Mouse (Mus musculus) kidney, postnatal 0 days (tissue): ENCODE measurements around the gene Scgb1b2. TPM values are rescaled to one million over a fixed set of nuclear protein-coding genes. Genes with fewer than 3 reads are reported as not detected.

ENCODE experiments used
- ATAC-seq: fragments of 200-750 bp; cut with Nextera tagmentation; replicated peaks from 2 replicates; pipeline ENCODE4 v1.8.0; 2017; ENCODE audit warnings: low read depth, moderate number of reproducible peaks, moderate TSS enrichment, moderate library complexity; ENCODE audit not compliant: low FRiP score
- DNase-seq: peaks from one replicate; pipeline ENCODE4 v3.0.0-alpha.2; 2016; ENCODE audit warnings: low spot score
- H3K27ac ChIP-seq: fragments of 300-500 bp; sonication (generic); 2 replicates; pipeline ENCODE4 v1.5.1; 2014; ENCODE audit warnings: mild to moderate bottlenecking
- H3K27me3 ChIP-seq: fragments of 300-500 bp; sonication (generic); 2 replicates; pipeline ENCODE4 v1.6.1; 2014; ENCODE audit warnings: low read length, mixed read lengths; ENCODE audit not compliant: insufficient read depth
- H3K36me3 ChIP-seq: fragments of 300-500 bp; sonication (generic); 2 replicates; pipeline ENCODE4 v1.6.1; 2014; ENCODE audit warnings: low read length, mixed read lengths; ENCODE audit not compliant: insufficient read depth
- H3K4me1 ChIP-seq: fragments of 300-500 bp; sonication (generic); replicated peaks from 2 replicates; pipeline ENCODE4 v1.6.1; 2014; ENCODE audit warnings: antibody characterized with exemption, low read length, mixed read lengths; ENCODE audit not compliant: insufficient read depth
- H3K4me2 ChIP-seq: fragments of 300-500 bp; sonication (generic); 2 replicates; pipeline ENCODE4 v1.6.1; 2014; ENCODE audit warnings: mild to moderate bottlenecking, low read length, moderate library complexity, mixed read lengths
- H3K4me3 ChIP-seq: fragments of 300-500 bp; sonication (generic); replicated peaks from 2 replicates; pipeline ENCODE4 v1.5.1; 2014; ENCODE audit warnings: low read depth, low read length
- H3K9ac ChIP-seq: fragments of 300-500 bp; sonication (generic); 2 replicates; pipeline ENCODE4 v1.6.1; 2014; ENCODE audit warnings: low read depth, low read length
- H3K9me3 ChIP-seq: fragments of 300-500 bp; sonication (generic); replicated peaks from 2 replicates; pipeline ENCODE4 v1.6.1; 2016; ENCODE audit warnings: low read length, inconsistent platforms, mixed read lengths
- CTCF ChIP-seq: IDR thresholded peaks from 2 replicates; pipeline ENCODE4 v1.5.1; 2016; ENCODE audit warnings: antibody characterized with exemption, low read depth, mild to moderate bottlenecking, moderate library complexity
- WGBS: fragments of 180-500 bp; shearing (Covaris S2); extraction: QIAGEN DNeasy Blood & Tissue Kit; methylation state at CpG from one replicate; pipeline ENCODE4 v1.1.7; 2014; 5-methylcytosine and 5-hydroxymethylcytosine counted together
- polyA plus RNA-seq: library from polyadenylated mRNA; unstranded; fragments of >200 nt; fragmentation: Nextera tagmentation; extraction: Ambion mirVana; gene quantifications from 2 replicates; pipeline ENCODE4 v1.2.1, GENCODE M21; 2015

The Scgb1b2 gene
- not detected in 2 replicates for polyA plus RNA-seq

GRCm38 (mm10) chr7:31291721-31292120 lies at the start of gene Scgb1b2:
TSS of gene Scgb1b2 (minus strand) at chr7:31291821.
- Histone ChIP-seq H3K27ac (no peak within 1 kb of the TSS), H3K4me3 (no peak within 1 kb of the TSS), H3K9me3 (no peaks in the 10 kb centered on the region), H3K4me2 (no peak within 1 kb of the TSS), H3K9ac (no peak within 1 kb of the TSS), H3K36me3 (no peaks in the 10 kb centered on the region), H3K27me3 (no peaks in the 10 kb centered on the region), H3K4me1 (no peaks in the 10 kb centered on the region)
- ATAC-seq (no peak), DNase-seq (no peak)
- 82% methylated on average over 3 of the region's 3 CpGs for WGBS
- no peak for TF ChIP-seq CTCF

GRCm38 (mm10) chr7:31290208-31290607 lies 1.4 kb downstream of the Scgb1b2 start, which contains the start of gene Scgb2b2:
TSS of gene Scgb2b2 (plus strand) at chr7:31290508.
- ATAC-seq (no peak), DNase-seq (no peak)
- H3K27ac ChIP-seq = no peak within 1 kb of the TSS
- WGBS = 86% methylated on average over 5 of the region's 5 CpGs
- no peak within 1 kb of the TSS for H3K9ac ChIP-seq
- no peak within 1 kb of the TSS for H3K4me2 ChIP-seq
- no peak for TF ChIP-seq CTCF
- H3K9me3 ChIP-seq = no peaks in the 10 kb centered on the region
- H3K4me3 ChIP-seq = no peak within 1 kb of the TSS
- H3K4me1 ChIP-seq = no peaks in the 10 kb centered on the region
- no peaks in the 10 kb centered on the region for H3K36me3 ChIP-seq
- H3K27me3 ChIP-seq = no peaks in the 10 kb centered on the region

Other genes starting within 250 kb of the Scgb1b2 start
- gene Fxyd5, start 249.3 kb downstream of the Scgb1b2 start, polyA plus RNA-seq = 31.5 and 35.9 TPM in 2 replicates
- 6.1 and 8.5 TPM in 2 replicates for gene Fxyd7, start 240.4 kb downstream of the Scgb1b2 start, polyA plus RNA-seq
- 62.0 and 76.3 TPM in 2 replicates for gene Fxyd1, start 234.6 kb downstream of the Scgb1b2 start, polyA plus RNA-seq
- 0.24 and 0.34 TPM in 2 replicates for gene Lgi4, start 232.5 kb downstream of the Scgb1b2 start, polyA plus RNA-seq
- 16.9 and 22.5 TPM in 2 replicates for gene Fxyd3, start 215.1 kb downstream of the Scgb1b2 start, polyA plus RNA-seq
- gene Hpn, start 176.5 kb downstream of the Scgb1b2 start, polyA plus RNA-seq = 106 and 110 TPM in 2 replicates
- 2.2 and 2.8 TPM in 2 replicates for gene Scn1b, start 164.8 kb downstream of the Scgb1b2 start, polyA plus RNA-seq
- gene Gramd1a, start 135.9 kb downstream of the Scgb1b2 start, polyA plus RNA-seq = 36.2 and 36.3 TPM in 2 replicates
- gene Scgb2b2, start 1.3 kb downstream of the Scgb1b2 start, polyA plus RNA-seq = not detected in 2 replicates
- gene Scgb2b3, start 70.3 kb upstream of the Scgb1b2 start, polyA plus RNA-seq = not detected in 2 replicates
- not detected in 2 replicates for gene Scgb1b3, start 83.8 kb upstream of the Scgb1b2 start, polyA plus RNA-seq